Mouse (Mus musculus): ENCODE measurements around the gene Gpr107. TPM values are rescaled to one million over a fixed set of nuclear protein-coding genes. Genes with fewer than 3 reads are reported as not detected.

Gpr107 gene
- total and polyA plus RNA-seq, 3 experiments, result 16.4 to 18.3 TPM; not detected in 1

- no peak for TF ChIP-seq MXI1 (IDR thresholded peaks at IDR 0.05; ENCODE audit: low read depth, low read length)
- no peak for TF ChIP-seq GABPA (IDR thresholded peaks at IDR 0.05; ENCODE audit: low read depth, low read length)
- no peak for TF ChIP-seq ETS1 (IDR thresholded peaks at IDR 0.05; ENCODE audit: low read depth, low read length)
- no peak for TF ChIP-seq ELF1 (IDR thresholded peaks at IDR 0.05; ENCODE audit: low read depth, low read length)
- Histone ChIP-seq H3K27me3 (ENCODE audit: control insufficient read depth in 1 of 2, insufficient read depth in 2 of 2, low read length in 2 of 2) (no peaks in the 10 kb centered on the region), H3K4me3 (ENCODE audit: control insufficient read depth in 1 of 2, insufficient read depth in 1 of 2, low read depth in 2 of 2, low read length in 2 of 2) (no peak overlapping the region), H3K36me3 (ENCODE audit: control insufficient read depth in 1 of 2, insufficient read depth in 2 of 2, low read length in 2 of 2) (peaks cover 2 to 16% of the 10 kb centered on the region in 2 experiments; a peak in 3 of 4 replicates), H3K79me2 (ENCODE audit: control insufficient read depth, insufficient read depth, low read length, poor library complexity) (peaks cover 10% of the 10 kb centered on the region; the same call in 1 of the 2 replicates), H3K4me1 (ENCODE audit: control insufficient read depth in 1 of 2, insufficient read depth in 2 of 2, low read length in 2 of 2) (peaks cover 14% of the 10 kb centered on the region in 2 experiments), H3K27ac (ENCODE audit: control insufficient read depth, low read depth, low read length) (no peak overlapping the region), H3K9me3 (replicated peaks; ENCODE audit: insufficient read depth, low read length) (no peaks in the 10 kb centered on the region), H3K9ac (ENCODE audit: control insufficient read depth, low read depth, low read length, poor library complexity, severe bottlenecking) (no peak overlapping the region)
- no peak for DNase-seq (ENCODE audit: low read depth, low spot score)
These were observed 11.4 kb downstream of the Gpr107 start for GRCm38 (mm10) chr2:31163361-31164118.

GRCm38 (mm10) chr2:31164841-31165455, 12.8 kb downstream of the Gpr107 start:
- DNase-seq (ENCODE audit: low read depth, low spot score), result no peak
- H3K9me3 ChIP-seq (replicated peaks; ENCODE audit: insufficient read depth, low read length), result no peaks in the 10 kb centered on the region
- no peak overlapping the region for H3K4me3 ChIP-seq (ENCODE audit: control insufficient read depth in 1 of 2, insufficient read depth in 1 of 2, low read depth in 2 of 2, low read length in 2 of 2)
- peaks cover 10% of the 10 kb centered on the region; the same call in 1 of the 2 replicates for H3K79me2 ChIP-seq (ENCODE audit: control insufficient read depth, insufficient read depth, low read length, poor library complexity)
- no peaks in the 10 kb centered on the region for H3K27me3 ChIP-seq (ENCODE audit: control insufficient read depth in 1 of 2, insufficient read depth in 2 of 2, low read length in 2 of 2)
- no peak overlapping the region for H3K9ac ChIP-seq (ENCODE audit: control insufficient read depth, low read depth, low read length, poor library complexity, severe bottlenecking)
- TF ChIP-seq POLR2A (IDR thresholded peaks at IDR 0.05; ENCODE audit: control insufficient read depth in 1 of 2, insufficient read depth in 1 of 2, low read depth in 1 of 2, low read length in 2 of 2, poor library complexity in 1 of 2) (no peak), JUND (IDR thresholded peaks at IDR 0.05; ENCODE audit: low read depth, low read length) (no peak), UBTF (IDR thresholded peaks at IDR 0.05; ENCODE audit: borderline replicate concordance, insufficient read depth, low read depth, low read length) (no peak), ZC3H11A (IDR thresholded peaks at IDR 0.05; ENCODE audit: low read depth, low read length) (no peak), RCOR1 (IDR thresholded peaks at IDR 0.05; ENCODE audit: low read depth, low read length) (no peak), CHD2 (IDR thresholded peaks at IDR 0.05; ENCODE audit: low read length) (no peak), NELFE (IDR thresholded peaks at IDR 0.05; ENCODE audit: low read depth, low read length) (no peak)
- H3K4me1 ChIP-seq (ENCODE audit: control insufficient read depth in 1 of 2, insufficient read depth in 2 of 2, low read length in 2 of 2), result peaks cover 2 to 3% of the 10 kb centered on the region in 2 experiments
- H3K27ac ChIP-seq (ENCODE audit: control insufficient read depth, low read depth, low read length), result no peak overlapping the region
- peaks cover 5 to 7% of the 10 kb centered on the region in 2 experiments; a peak in 3 of 4 replicates for H3K36me3 ChIP-seq (ENCODE audit: control insufficient read depth in 1 of 2, insufficient read depth in 2 of 2, low read length in 2 of 2)

- Histone ChIP-seq H3K4me1 (ENCODE audit: control insufficient read depth in 1 of 2, insufficient read depth in 2 of 2, low read length in 2 of 2) (no peaks in the 10 kb centered on the region), H3K27ac (ENCODE audit: control insufficient read depth, low read depth, low read length) (no peak overlapping the region), H3K79me2 (ENCODE audit: control insufficient read depth, insufficient read depth, low read length, poor library complexity) (peaks cover 8% of the 10 kb centered on the region; the same call in 1 of the 2 replicates), H3K9ac (ENCODE audit: control insufficient read depth, low read depth, low read length, poor library complexity, severe bottlenecking) (no peak overlapping the region), H3K9me3 (replicated peaks; ENCODE audit: insufficient read depth, low read length) (no peaks in the 10 kb centered on the region), H3K36me3 (ENCODE audit: control insufficient read depth in 1 of 2, insufficient read depth in 2 of 2, low read length in 2 of 2) (peaks cover 0 to 7% of the 10 kb centered on the region in 2 experiments; a peak in 2 of 4 replicates), H3K4me3 (ENCODE audit: control insufficient read depth in 1 of 2, insufficient read depth in 1 of 2, low read depth in 2 of 2, low read length in 2 of 2) (no peak overlapping the region), H3K27me3 (ENCODE audit: control insufficient read depth in 1 of 2, insufficient read depth in 2 of 2, low read length in 2 of 2) (no peaks in the 10 kb centered on the region)
- TF ChIP-seq POLR2A (IDR thresholded peaks at IDR 0.05; ENCODE audit: control insufficient read depth in 1 of 2, insufficient read depth in 1 of 2, low read depth in 1 of 2, low read length in 2 of 2, poor library complexity in 1 of 2) (no peak), NRF1 (IDR thresholded peaks at IDR 0.05; ENCODE audit: insufficient read depth, low read depth, low read length, poor library complexity, severe bottlenecking) (no peak), USF2 (IDR thresholded peaks at IDR 0.05; ENCODE audit: borderline replicate concordance in 1 of 2, insufficient read depth in 1 of 2, low read depth in 1 of 2, low read length in 2 of 2) (no peak), UBTF (IDR thresholded peaks at IDR 0.05; ENCODE audit: borderline replicate concordance, insufficient read depth, low read depth, low read length) (no peak), BHLHE40 (IDR thresholded peaks at IDR 0.05; ENCODE audit: borderline replicate concordance, low read depth, low read length) (no peak), RAD21 (IDR thresholded peaks at IDR 0.05; ENCODE audit: low read depth, low read length) (no peak), NELFE (IDR thresholded peaks at IDR 0.05; ENCODE audit: low read depth, low read length) (no peak), MAZ (IDR thresholded peaks at IDR 0.05; ENCODE audit: low read depth, low read length) (no peak), TBP (IDR thresholded peaks at IDR 0.05; ENCODE audit: low read depth, low read length) (no peak), ZKSCAN1 (IDR thresholded peaks at IDR 0.05; ENCODE audit: low read depth, low read length) (no peak)
- no peak for DNase-seq (ENCODE audit: low read depth, low spot score)
These were observed 13.4 kb downstream of the Gpr107 start for GRCm38 (mm10) chr2:31165529-31165928.
